Mouse (Mus musculus): ENCODE measurements around the gene Oxsm. TPM values are rescaled to one million over a fixed set of nuclear protein-coding genes. Genes with fewer than 3 reads are reported as not detected.

The Oxsm gene
- polyA plus RNA-seq, 1 experiment = 0.10 TPM

- H3K4me3 ChIP-seq (replicated peaks) = no peak overlapping the region
- H3K36me3 ChIP-seq (ENCODE audit: control insufficient read depth) = no peaks in the 10 kb centered on the region
- no peaks in the 10 kb centered on the region for H3K27me3 ChIP-seq (ENCODE audit: control insufficient read depth)
- H3K9me3 ChIP-seq (ENCODE audit: control insufficient read depth, low read length) = no peaks in the 10 kb centered on the region
- no peaks in the 10 kb centered on the region for H3K4me1 ChIP-seq (ENCODE audit: control insufficient read depth)
- no peak for TF ChIP-seq TAL1 (IDR thresholded peaks at IDR 0.05; ENCODE audit: low read length)
- TF ChIP-seq GATA1 (IDR thresholded peaks at IDR 0.05; ENCODE audit: low read length) = no peak
These were observed 30.6 kb downstream of the Oxsm start for GRCm38 (mm10) chr14:16219015-16219414.

GRCm38 (mm10) chr14:16207722-16208121 is 41.9 kb downstream of the Oxsm start:
- Histone ChIP-seq H3K36me3 (ENCODE audit: control insufficient read depth) (no peaks in the 10 kb centered on the region), H3K4me3 (replicated peaks) (no peak overlapping the region), H3K27me3 (ENCODE audit: control insufficient read depth) (no peaks in the 10 kb centered on the region), H3K9me3 (ENCODE audit: control insufficient read depth, low read length) (no peaks in the 10 kb centered on the region), H3K4me1 (ENCODE audit: control insufficient read depth) (no peaks in the 10 kb centered on the region)
- no peak for TF ChIP-seq TAL1 (IDR thresholded peaks at IDR 0.05; ENCODE audit: low read length)

GRCm38 (mm10) chr14:16201673-16202072 is 47.9 kb downstream of the Oxsm start:
- H3K27me3 ChIP-seq (ENCODE audit: control insufficient read depth) = no peaks in the 10 kb centered on the region
- H3K9me3 ChIP-seq (ENCODE audit: control insufficient read depth, low read length) = no peaks in the 10 kb centered on the region
- no peak overlapping the region for H3K4me3 ChIP-seq (replicated peaks)
- no peaks in the 10 kb centered on the region for H3K4me1 ChIP-seq (ENCODE audit: control insufficient read depth)
- no peaks in the 10 kb centered on the region for H3K36me3 ChIP-seq (ENCODE audit: control insufficient read depth)
- TF ChIP-seq GATA1 (IDR thresholded peaks at IDR 0.05; ENCODE audit: low read length) = no peak
- TF ChIP-seq TAL1 (IDR thresholded peaks at IDR 0.05; ENCODE audit: low read length) = no peak

GRCm38 (mm10) chr14:16200969-16201638 is 48.5 kb downstream of the Oxsm start:
- Histone ChIP-seq H3K36me3 (ENCODE audit: control insufficient read depth) (no peaks in the 10 kb centered on the region), H3K4me1 (ENCODE audit: control insufficient read depth) (no peaks in the 10 kb centered on the region), H3K9me3 (ENCODE audit: control insufficient read depth, low read length) (no peaks in the 10 kb centered on the region), H3K4me3 (replicated peaks) (no peak overlapping the region), H3K27me3 (ENCODE audit: control insufficient read depth) (no peaks in the 10 kb centered on the region)
- TF ChIP-seq GATA1 (IDR thresholded peaks at IDR 0.05; ENCODE audit: low read length) (no peak), TAL1 (IDR thresholded peaks at IDR 0.05; ENCODE audit: low read length) (no peak)

- no peaks in the 10 kb centered on the region for H3K9me3 ChIP-seq (ENCODE audit: control insufficient read depth, low read length)
- H3K36me3 ChIP-seq (ENCODE audit: control insufficient read depth) = no peaks in the 10 kb centered on the region
- no peak overlapping the region for H3K4me3 ChIP-seq (replicated peaks)
- no peaks in the 10 kb centered on the region for H3K27me3 ChIP-seq (ENCODE audit: control insufficient read depth)
- no peaks in the 10 kb centered on the region for H3K4me1 ChIP-seq (ENCODE audit: control insufficient read depth)
- TF ChIP-seq TAL1 (IDR thresholded peaks at IDR 0.05; ENCODE audit: low read length) (no peak), GATA1 (IDR thresholded peaks at IDR 0.05; ENCODE audit: low read length) (no peak)
These were observed 49.2 kb downstream of the Oxsm start for GRCm38 (mm10) chr14:16200220-16200912.

GRCm38 (mm10) chr14:16196518-16196917 is 53.1 kb downstream of the Oxsm start:
- H3K4me1 ChIP-seq (ENCODE audit: control insufficient read depth) = no peaks in the 10 kb centered on the region
- no peaks in the 10 kb centered on the region for H3K36me3 ChIP-seq (ENCODE audit: control insufficient read depth)
- no peak overlapping the region for H3K4me3 ChIP-seq (replicated peaks)
- no peak for TF ChIP-seq GATA1 (IDR thresholded peaks at IDR 0.05; ENCODE audit: low read length)
- no peak for TF ChIP-seq TAL1 (IDR thresholded peaks at IDR 0.05; ENCODE audit: low read length)
- H3K9me3 ChIP-seq (ENCODE audit: control insufficient read depth, low read length) = no peaks in the 10 kb centered on the region; the same call in 1 of the 2 replicates
- no peaks in the 10 kb centered on the region for H3K27me3 ChIP-seq (ENCODE audit: control insufficient read depth)

GRCm38 (mm10) chr14:16195486-16195885 is 54.1 kb downstream of the Oxsm start:
- Histone ChIP-seq H3K9me3 (ENCODE audit: control insufficient read depth, low read length) (no peaks in the 10 kb centered on the region; the same call in 1 of the 2 replicates), H3K4me3 (replicated peaks) (no peak overlapping the region), H3K27me3 (ENCODE audit: control insufficient read depth) (no peaks in the 10 kb centered on the region), H3K4me1 (ENCODE audit: control insufficient read depth) (no peaks in the 10 kb centered on the region), H3K36me3 (ENCODE audit: control insufficient read depth) (no peaks in the 10 kb centered on the region)
- TF ChIP-seq GATA1 (IDR thresholded peaks at IDR 0.05; ENCODE audit: low read length) = no peak
- TF ChIP-seq TAL1 (IDR thresholded peaks at IDR 0.05; ENCODE audit: low read length) = no peak

- H3K4me1 ChIP-seq (ENCODE audit: control insufficient read depth) = no peaks in the 10 kb centered on the region
- H3K9me3 ChIP-seq (ENCODE audit: control insufficient read depth, low read length) = no peaks in the 10 kb centered on the region; the same call in 1 of the 2 replicates
- TF ChIP-seq TAL1 (IDR thresholded peaks at IDR 0.05; ENCODE audit: low read length) = no peak
- TF ChIP-seq GATA1 (IDR thresholded peaks at IDR 0.05; ENCODE audit: low read length) = no peak
- no peak overlapping the region for H3K4me3 ChIP-seq (replicated peaks)
- H3K27me3 ChIP-seq (ENCODE audit: control insufficient read depth) = no peaks in the 10 kb centered on the region
- H3K36me3 ChIP-seq (ENCODE audit: control insufficient read depth) = no peaks in the 10 kb centered on the region
These were observed 55.5 kb downstream of the Oxsm start for GRCm38 (mm10) chr14:16194125-16194524.

- Histone ChIP-seq H3K4me3 (replicated peaks) (no peak overlapping the region), H3K4me1 (ENCODE audit: control insufficient read depth) (no peaks in the 10 kb centered on the region), H3K9me3 (ENCODE audit: control insufficient read depth, low read length) (no peaks in the 10 kb centered on the region; the same call in 1 of the 2 replicates), H3K36me3 (ENCODE audit: control insufficient read depth) (no peaks in the 10 kb centered on the region), H3K27me3 (ENCODE audit: control insufficient read depth) (no peaks in the 10 kb centered on the region)
- TF ChIP-seq TAL1 (IDR thresholded peaks at IDR 0.05; ENCODE audit: low read length) (no peak), GATA1 (IDR thresholded peaks at IDR 0.05; ENCODE audit: low read length) (no peak)
These were observed 60.5 kb downstream of the Oxsm start for GRCm38 (mm10) chr14:16189142-16189541.

Other genes with a start within 250 kb of the Oxsm start
- gene Ngly1, start 528 bp downstream of the Oxsm start, polyA plus RNA-seq (2012) = 12.0 and 14.2 TPM in 2 replicates
- gene Top2b, start 115.4 kb upstream of the Oxsm start, polyA plus RNA-seq (2012) = 0.32 and 0.33 TPM in 2 replicates

Measured in erythroblast, embryonic 14.5 days (primary cell).